Mouse (Mus musculus) E14TG2a.4 (cell line): ENCODE measurements around the gene Vmn1r94.
"Not testable (repeated sequence)": the region's sequence is repeated elsewhere in the genome, so short reads cannot be mapped to it uniquely, and the experiment has no call there.

Experiments used
- H3K27me3 ChIP-seq: 2 replicates; pipeline ENCODE4 v1.6.1; 2014; ENCODE audit warnings: low read length, control low read depth; ENCODE audit not compliant: insufficient read depth
- H3K36me3 ChIP-seq: 2 replicates; pipeline ENCODE4 v1.6.1; 2014; ENCODE audit warnings: low read length, control low read depth; ENCODE audit not compliant: insufficient read depth
- H3K4me1 ChIP-seq: replicated peaks from 2 replicates; pipeline ENCODE4 v1.6.1; 2014; ENCODE audit warnings: low read depth, low read length, control low read depth
- H3K4me3 ChIP-seq: replicated peaks from 2 replicates; pipeline ENCODE4 v1.5.1; 2014; ENCODE audit warnings: mild to moderate bottlenecking, low read length
- H3K9me3 ChIP-seq: 2 replicates; pipeline ENCODE4 v1.6.1; 2014; ENCODE audit warnings: low read length, control low read depth

Vmn1r94 gene

DNA sequence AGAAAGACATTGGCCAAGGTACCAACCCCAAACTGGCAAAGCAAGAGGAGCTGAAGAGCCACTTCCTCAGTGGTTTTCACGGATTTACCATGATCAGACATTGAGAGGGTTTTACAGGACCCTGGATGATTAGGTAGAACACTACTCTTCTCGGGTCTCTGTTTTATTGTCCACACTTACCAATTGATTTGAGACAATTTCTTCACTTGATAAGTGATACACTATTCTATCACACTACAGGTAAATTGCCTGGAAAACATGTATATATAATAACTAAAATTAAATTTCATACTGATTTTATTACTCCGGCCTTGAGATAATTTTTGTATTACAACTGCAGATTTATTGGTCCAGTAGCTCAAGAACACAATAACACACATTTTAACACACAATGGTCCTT lies at the start of gene Vmn1r94:
Gene Vmn1r94 (minus strand): TSS at position 101 of the 400 bp plus-strand sequence.
- H3K4me3 ChIP-seq, result not testable (repeated sequence)

DNA sequence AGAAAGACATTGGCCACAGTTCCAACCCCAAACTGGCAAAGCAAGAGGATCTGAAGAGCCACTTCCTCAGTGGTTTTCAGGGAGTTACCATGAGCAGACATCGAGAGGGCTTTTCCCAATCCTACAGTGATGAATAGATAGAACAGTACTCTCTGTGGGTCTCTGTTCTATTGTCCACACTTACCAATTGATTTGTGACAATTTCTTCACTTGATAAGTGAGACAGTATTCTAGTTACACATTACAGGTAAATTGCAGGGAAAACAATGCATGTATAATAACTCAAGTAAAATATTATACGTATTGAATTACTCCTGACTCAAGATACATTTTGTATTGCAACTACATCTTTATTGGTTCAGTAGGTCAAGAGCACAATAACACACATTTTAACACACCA lies 37.3 kb upstream of the Vmn1r94 start, which contains the start of gene Gm6164:
Gene Gm6164 (minus strand): TSS at position 101 of the 400 bp plus-strand sequence.
- not testable (repeated sequence) for H3K27me3 ChIP-seq, H3K36me3 ChIP-seq, H3K4me1 ChIP-seq, H3K9me3 ChIP-seq, H3K4me3 ChIP-seq

More for the DNA sequence above, at the start of gene Vmn1r94:
- H3K9me3 ChIP-seq, H3K36me3 ChIP-seq, H3K4me1 ChIP-seq, H3K27me3 ChIP-seq: not testable (repeated sequence)

DNA sequence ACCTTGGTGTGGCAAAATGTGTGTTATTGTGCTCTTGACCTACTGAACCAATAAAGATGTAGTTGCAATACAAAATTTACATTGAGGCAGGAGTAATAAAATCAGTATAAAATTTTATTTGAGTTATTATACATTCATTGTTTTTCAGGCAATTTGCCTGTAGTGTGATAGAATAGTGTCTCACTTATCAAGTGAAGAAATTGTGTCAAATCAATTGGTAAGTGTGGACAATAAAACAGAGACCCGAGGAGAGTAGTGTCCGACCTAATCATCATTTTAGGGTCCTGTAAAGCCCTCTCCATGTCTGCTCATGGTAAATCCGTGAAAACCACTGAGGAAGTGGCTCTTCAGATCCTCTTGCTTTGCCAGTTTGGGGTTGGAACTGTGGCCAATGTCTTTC lies 25.2 kb upstream of the Vmn1r94 start, which contains the start of gene Vmn1r95:
Gene Vmn1r95 (plus strand): TSS at position 301 of the 400 bp plus-strand sequence.
- H3K9me3 ChIP-seq, H3K4me3 ChIP-seq, H3K27me3 ChIP-seq, H3K36me3 ChIP-seq, H3K4me1 ChIP-seq: not testable (repeated sequence)

DNA sequence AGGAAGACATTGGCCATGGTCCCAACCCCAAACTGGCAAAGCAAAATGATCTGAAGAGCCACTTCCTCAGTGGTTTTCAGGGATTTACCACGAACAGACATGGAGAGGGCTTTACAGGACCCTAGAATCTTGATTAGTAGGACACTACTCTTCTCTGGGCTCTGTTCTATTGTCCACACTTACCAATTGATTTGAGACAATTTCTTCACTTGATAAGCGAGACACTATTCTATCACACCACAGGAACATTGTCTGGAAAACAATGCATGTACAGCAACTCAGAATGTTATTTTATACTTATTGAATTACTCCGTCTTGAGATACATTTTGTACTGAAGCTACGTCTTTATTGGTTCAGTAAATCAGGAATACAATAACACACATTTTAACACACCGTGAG lies 29.2 kb downstream of the Vmn1r94 start, which contains the start of gene Vmn1r93:
Gene Vmn1r93 (minus strand): TSS at position 101 of the 400 bp plus-strand sequence.
- H3K4me3 ChIP-seq, H3K9me3 ChIP-seq, H3K36me3 ChIP-seq, H3K27me3 ChIP-seq, H3K4me1 ChIP-seq: not testable (repeated sequence)

DNA sequence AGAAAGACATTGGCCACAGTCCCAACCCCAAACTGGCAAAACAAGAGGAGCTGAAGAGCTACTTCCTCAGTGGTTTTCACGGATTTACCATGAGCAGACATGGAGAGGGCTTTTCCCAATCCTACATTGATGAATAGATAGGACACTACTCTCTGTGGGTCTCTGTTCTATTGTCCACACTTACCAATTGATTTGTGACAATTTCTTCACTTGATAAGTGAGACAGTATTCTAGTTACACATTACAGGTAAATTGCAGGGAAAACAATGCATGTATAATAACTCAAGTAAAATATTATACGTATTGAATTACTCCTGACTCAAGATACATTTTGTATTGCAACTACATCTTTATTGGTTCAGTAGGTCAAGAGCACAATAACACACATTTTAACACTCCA lies 45.7 kb downstream of the Vmn1r94 start, which contains the start of gene Gm16442:
Gene Gm16442 (minus strand): TSS at position 101 of the 400 bp plus-strand sequence.
- not testable (repeated sequence) for H3K36me3 ChIP-seq, H3K4me3 ChIP-seq, H3K4me1 ChIP-seq, H3K9me3 ChIP-seq, H3K27me3 ChIP-seq
